Mouse (Mus musculus) stomach, postnatal 0 days (tissue): ENCODE results near the gene Mad1l1. TPM values are rescaled to one million over a fixed set of nuclear protein-coding genes. Genes with fewer than 3 reads are reported as not detected.
A peak's percentile ranks its signal among the peaks of the same experiment; 100 is the strongest.

Source experiments
- ATAC-seq: fragments of 200-750 bp; cut with Nextera tagmentation; 2 replicates; pipeline ENCODE4 v1.8.0; 2017; ENCODE audit not compliant: low FRiP score, low TSS enrichment
- DNase-seq: peaks from one replicate; pipeline ENCODE4 v3.0.0-alpha.2; 2016; ENCODE audit warnings: low spot score
- H3K27ac ChIP-seq: fragments of 300-500 bp; sonication (generic); replicated peaks from 2 replicates; pipeline ENCODE4 v1.5.1; 2014; ENCODE audit warnings: mild to moderate bottlenecking, control low read depth
- H3K27me3 ChIP-seq: fragments of 300-500 bp; sonication (generic); 2 replicates; pipeline ENCODE4 v1.6.1; 2014; ENCODE audit warnings: low read length; ENCODE audit not compliant: control insufficient read depth, insufficient read depth
- H3K36me3 ChIP-seq: fragments of 300-500 bp; sonication (generic); 2 replicates; pipeline ENCODE4 v1.6.1; 2014; ENCODE audit warnings: low read length, mixed read lengths; ENCODE audit not compliant: control insufficient read depth, insufficient read depth
- H3K4me1 ChIP-seq: fragments of 300-500 bp; sonication (generic); replicated peaks from 2 replicates; pipeline ENCODE4 v1.6.1; 2014; ENCODE audit warnings: antibody characterized with exemption; ENCODE audit not compliant: control insufficient read depth, insufficient read depth
- H3K4me2 ChIP-seq: fragments of 300-500 bp; sonication (generic); replicated peaks from 2 replicates; pipeline ENCODE4 v1.6.1; 2014; ENCODE audit warnings: low read depth, mild to moderate bottlenecking, control low read depth, moderate library complexity
- H3K4me3 ChIP-seq: fragments of 300-500 bp; sonication (generic); 2 replicates; pipeline ENCODE4 v1.5.1; 2014; ENCODE audit warnings: low read depth, low read length, control low read depth
- H3K9ac ChIP-seq: fragments of 300-500 bp; sonication (generic); 2 replicates; pipeline ENCODE4 v1.6.1; 2014; ENCODE audit warnings: mild to moderate bottlenecking, low read length, control low read depth, mixed read lengths
- H3K9me3 ChIP-seq: fragments of 300-500 bp; sonication (generic); 2 replicates; pipeline ENCODE4 v1.6.1; 2016; ENCODE audit warnings: low read length; ENCODE audit not compliant: control insufficient read depth
- CTCF ChIP-seq: IDR thresholded peaks from 2 replicates; pipeline ENCODE4 v1.5.1; 2016; ENCODE audit warnings: antibody characterized with exemption, low read depth, mild to moderate bottlenecking, moderate library complexity
- EP300 ChIP-seq: optimal IDR thresholded peaks from 2 replicates; pipeline ENCODE3; 2016; ENCODE audit warnings: antibody characterized with exemption
- WGBS: fragments of 180-500 bp; shearing (Covaris S2); extraction: QIAGEN DNeasy Blood & Tissue Kit; methylation state at CpG from one replicate; pipeline ENCODE4 v1.1.7; 2014; 5-methylcytosine and 5-hydroxymethylcytosine counted together
- polyA plus RNA-seq: library from polyadenylated mRNA; unstranded; fragments of >200 nt; fragmentation: Nextera tagmentation; extraction: Ambion mirVana; gene quantifications from 2 replicates; pipeline ENCODE4 v1.2.1, GENCODE M21; 2015

Mad1l1 gene
- polyA plus RNA-seq, 1 experiment from 2014 or later: 14.2 TPM

DNA sequence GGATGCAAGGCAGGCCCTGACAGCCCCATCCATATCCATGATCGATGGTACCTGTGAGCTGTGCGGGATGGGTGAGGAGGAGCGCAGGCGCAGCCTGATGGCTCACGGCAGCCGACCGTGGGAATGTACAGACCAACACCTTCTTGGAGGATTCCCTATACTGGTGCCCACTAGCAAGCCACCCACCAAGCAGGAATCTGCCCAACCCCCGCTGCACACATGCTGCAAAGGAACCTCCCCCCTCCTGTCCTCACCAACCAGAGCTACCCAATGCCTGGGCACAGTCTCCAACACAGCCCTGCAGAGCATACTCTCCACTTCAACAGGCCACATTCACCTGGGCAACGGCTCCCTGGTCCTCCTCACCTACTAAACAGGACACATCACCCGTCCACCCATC, 64.7 kb downstream of the Mad1l1 start:
- no peaks in the 10 kb centered on the region for H3K4me1 ChIP-seq
- DNase-seq: no peak
- ATAC-seq: no peak
- H3K9me3 ChIP-seq: no peaks in the 10 kb centered on the region
- H3K27me3 ChIP-seq: no peaks in the 10 kb centered on the region
- no peak overlapping the region for H3K4me2 ChIP-seq
- peaks cover 3% of the 10 kb centered on the region; the same call in 1 of the 2 replicates for H3K36me3 ChIP-seq
- 82% methylated on average over 10 of the region's 10 CpGs for WGBS
- no peak overlapping the region for H3K4me3 ChIP-seq
- H3K9ac ChIP-seq: no peak overlapping the region
- no peak overlapping the region for H3K27ac ChIP-seq
- no peak for TF ChIP-seq CTCF
- TF ChIP-seq EP300: no peak

- ATAC-seq: no peak
- H3K4me3 ChIP-seq: no peak overlapping the region
- H3K27me3 ChIP-seq: no peaks in the 10 kb centered on the region
- TF ChIP-seq CTCF: no peak
- TF ChIP-seq EP300: no peak
- no peaks in the 10 kb centered on the region for H3K4me1 ChIP-seq
- no peak overlapping the region for H3K27ac ChIP-seq
- no peaks in the 10 kb centered on the region for H3K9me3 ChIP-seq
- H3K4me2 ChIP-seq: no peak overlapping the region
- no peaks in the 10 kb centered on the region for H3K36me3 ChIP-seq
- DNase-seq: no peak
- no peak overlapping the region for H3K9ac ChIP-seq
- 70% methylated on average over 5 of the region's 5 CpGs for WGBS
Measured at GRCm38 (mm10) chr5:140255265-140255664, 66.1 kb downstream of the Mad1l1 start.

GRCm38 (mm10) chr5:140254656-140255055, 66.7 kb downstream of the Mad1l1 start:
- Histone ChIP-seq H3K36me3 (no peaks in the 10 kb centered on the region), H3K27me3 (no peaks in the 10 kb centered on the region), H3K4me1 (no peaks in the 10 kb centered on the region), H3K9ac (no peak overlapping the region), H3K27ac (no peak overlapping the region), H3K4me2 (no peak overlapping the region), H3K4me3 (no peak overlapping the region), H3K9me3 (no peaks in the 10 kb centered on the region)
- TF ChIP-seq CTCF (no peak), EP300 (no peak)
- 89% methylated on average over 1 of the region's 1 CpGs for WGBS
- no peak for ATAC-seq
- no peak for DNase-seq

DNA sequence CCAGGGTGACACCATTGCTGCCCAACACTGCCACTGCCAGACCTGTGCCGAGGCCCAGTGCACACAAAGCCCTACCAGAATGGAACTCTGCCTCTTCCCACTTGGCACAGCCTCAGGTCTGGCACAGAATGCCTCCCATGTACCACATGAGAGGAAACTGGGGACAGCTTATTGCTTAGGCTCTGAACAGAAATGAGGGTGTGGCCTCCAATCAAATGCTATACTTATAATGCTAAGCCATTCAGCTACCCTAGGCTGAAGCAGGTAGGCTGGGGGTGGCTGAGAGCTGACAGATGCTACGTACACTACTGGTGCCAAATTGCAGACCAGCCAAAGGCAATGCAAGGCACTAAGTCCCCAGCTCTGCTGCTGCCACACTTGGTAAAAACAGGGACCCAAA, 69.4 kb downstream of the Mad1l1 start:
- Histone ChIP-seq H3K27me3 (no peaks in the 10 kb centered on the region), H3K4me3 (no peak overlapping the region), H3K36me3 (no peaks in the 10 kb centered on the region), H3K9me3 (no peaks in the 10 kb centered on the region), H3K4me1 (no peaks in the 10 kb centered on the region), H3K9ac (no peak overlapping the region), H3K27ac (no peak overlapping the region), H3K4me2 (no peak overlapping the region)
- DNase-seq (no peak), ATAC-seq (no peak)
- WGBS: 83% methylated on average over 2 of the region's 2 CpGs
- TF ChIP-seq CTCF (no peak), EP300 (no peak)

GRCm38 (mm10) chr5:140250370-140250769, 71.0 kb downstream of the Mad1l1 start:
- H3K4me2 ChIP-seq: no peak overlapping the region
- H3K27me3 ChIP-seq: no peaks in the 10 kb centered on the region
- TF ChIP-seq CTCF: peak; percentile 43
- no peak for TF ChIP-seq EP300
- no peak overlapping the region for H3K9ac ChIP-seq
- H3K9me3 ChIP-seq: no peaks in the 10 kb centered on the region
- H3K4me1 ChIP-seq: no peaks in the 10 kb centered on the region
- H3K36me3 ChIP-seq: no peaks in the 10 kb centered on the region
- H3K4me3 ChIP-seq: no peak overlapping the region
- H3K27ac ChIP-seq: no peak overlapping the region
- ATAC-seq (no peak), DNase-seq (no peak)
- WGBS: 78% methylated on average over 3 of the region's 3 CpGs

GRCm38 (mm10) chr5:140249359-140250062, 71.8 kb downstream of the Mad1l1 start:
- TF ChIP-seq CTCF: no peak
- no peak for TF ChIP-seq EP300
- Histone ChIP-seq H3K9me3 (no peaks in the 10 kb centered on the region), H3K27me3 (no peaks in the 10 kb centered on the region), H3K9ac (no peak overlapping the region), H3K4me3 (no peak overlapping the region), H3K4me1 (no peaks in the 10 kb centered on the region), H3K4me2 (no peak overlapping the region), H3K27ac (no peak overlapping the region), H3K36me3 (no peaks in the 10 kb centered on the region)
- WGBS: 86% methylated on average over 6 of the region's 6 CpGs
- ATAC-seq: no peak
- no peak for DNase-seq
